Mouse (Mus musculus) cerebellum, adult 8-10 months (tissue): Measurements from ENCODE around the gene Gm20388.

Experiments
- DNase-seq: peaks from one replicate; pipeline ENCODE4 v3.0.0; 2022

Gm20388 gene

GRCm38 (mm10) chr8:124083611-124084010, 4173.0 kb downstream of the Gm20388 start:
- DNase-seq, result no peak

GRCm38 (mm10) chr8:124085668-124086067, 4175.0 kb downstream of the Gm20388 start:
- no peak for DNase-seq

GRCm38 (mm10) chr8:124088092-124088613, 4177.5 kb downstream of the Gm20388 start:
- no peak for DNase-seq

- DNase-seq, result no peak
Observed at GRCm38 (mm10) chr8:124089016-124089415, 4178.4 kb downstream of the Gm20388 start.

GRCm38 (mm10) chr8:124090473-124090872, 4179.8 kb downstream of the Gm20388 start:
- DNase-seq, result no peak

- DNase-seq, result no peak
Observed at GRCm38 (mm10) chr8:124098953-124099622, 4188.4 kb downstream of the Gm20388 start.

GRCm38 (mm10) chr8:124099623-124099965, 4189.0 kb downstream of the Gm20388 start:
- no peak for DNase-seq

- no peak for DNase-seq
Observed at GRCm38 (mm10) chr8:124105869-124106268, 4195.2 kb downstream of the Gm20388 start.

GRCm38 (mm10) chr8:124106328-124107195, 4195.9 kb downstream of the Gm20388 start:
- no peak for DNase-seq

- no peak for DNase-seq
Observed at GRCm38 (mm10) chr8:124113108-124113507, 4202.5 kb downstream of the Gm20388 start.

GRCm38 (mm10) chr8:124125241-124125640, 4214.6 kb downstream of the Gm20388 start:
- DNase-seq, result no peak

- DNase-seq, result no peak
Observed at GRCm38 (mm10) chr8:124137261-124137660, 4226.6 kb downstream of the Gm20388 start.

GRCm38 (mm10) chr8:124140211-124140790, 4229.7 kb downstream of the Gm20388 start:
- no peak for DNase-seq

- DNase-seq, result no peak
Observed at GRCm38 (mm10) chr8:124140868-124141431, 4230.3 kb downstream of the Gm20388 start.

- peak; percentile 62 for DNase-seq
Observed at GRCm38 (mm10) chr8:124141681-124142391, 4231.2 kb downstream of the Gm20388 start.

GRCm38 (mm10) chr8:124143003-124143402, 4232.4 kb downstream of the Gm20388 start:
- DNase-seq, result no peak

- no peak for DNase-seq
Observed at GRCm38 (mm10) chr8:124143871-124144618, 4233.4 kb downstream of the Gm20388 start.

- DNase-seq, result no peak
Observed at GRCm38 (mm10) chr8:124144619-124144980, 4234.0 kb downstream of the Gm20388 start.

GRCm38 (mm10) chr8:124146286-124146685, 4235.6 kb downstream of the Gm20388 start:
- no peak for DNase-seq

- DNase-seq, result no peak
Observed at GRCm38 (mm10) chr8:124150009-124150408, 4239.4 kb downstream of the Gm20388 start.

GRCm38 (mm10) chr8:124150536-124150935, 4239.9 kb downstream of the Gm20388 start:
- no peak for DNase-seq

- no peak for DNase-seq
Observed at GRCm38 (mm10) chr8:124151881-124152280, 4241.2 kb downstream of the Gm20388 start.
